Mouse (Mus musculus) stomach, embryonic 14.5 days (tissue): ENCODE data around the gene Phf2. TPM values are rescaled to one million over a fixed set of nuclear protein-coding genes. Genes with fewer than 3 reads are reported as not detected.

Source experiments
- ATAC-seq: fragments of 200-750 bp; cut with Nextera tagmentation; 2 replicates; pipeline ENCODE4 v1.8.0; 2017; ENCODE audit warnings: low read depth, moderate TSS enrichment; ENCODE audit not compliant: insufficient number of reproducible peaks, insufficient read depth, low FRiP score
- H3K27ac ChIP-seq: fragments of 300-500 bp; sonication (generic); 2 replicates; pipeline ENCODE4 v1.5.1; 2014; ENCODE audit warnings: mild to moderate bottlenecking, low read length, moderate library complexity, mixed read lengths
- H3K27me3 ChIP-seq: fragments of 300-500 bp; sonication (generic); 2 replicates; pipeline ENCODE4 v1.6.1; 2014; ENCODE audit warnings: low read length, control low read depth, mixed read lengths; ENCODE audit not compliant: control insufficient read depth, insufficient read depth
- H3K36me3 ChIP-seq: fragments of 300-500 bp; sonication (generic); 2 replicates; pipeline ENCODE4 v1.6.1; 2014; ENCODE audit warnings: mild to moderate bottlenecking, control low read depth, low read length, moderate library complexity, mixed read lengths; ENCODE audit not compliant: control insufficient read depth, insufficient read depth
- H3K4me1 ChIP-seq: fragments of 300-500 bp; sonication (generic); 2 replicates; pipeline ENCODE4 v1.6.1; 2014; ENCODE audit warnings: low read length, control low read depth, mixed read lengths; ENCODE audit not compliant: control insufficient read depth, insufficient read depth
- H3K4me2 ChIP-seq: fragments of 300-500 bp; sonication (generic); replicated peaks from 2 replicates; pipeline ENCODE4 v1.6.1; 2014; ENCODE audit warnings: low read depth, low read length, control low read depth
- H3K4me3 ChIP-seq: fragments of 300-500 bp; sonication (generic); 2 replicates; pipeline ENCODE4 v1.5.1; 2014; ENCODE audit warnings: low read depth, low read length, control low read depth
- H3K9ac ChIP-seq: fragments of 300-500 bp; sonication (generic); replicated peaks from 2 replicates; pipeline ENCODE4 v1.6.1; 2014; ENCODE audit warnings: low read depth, mild to moderate bottlenecking, control low read depth, low read length, moderate library complexity, mixed read lengths
- H3K9me3 ChIP-seq: fragments of 300-500 bp; sonication (generic); 2 replicates; pipeline ENCODE4 v1.6.1; 2016; ENCODE audit warnings: low read depth, low read length, control low read depth; ENCODE audit not compliant: control insufficient read depth
- WGBS: fragments of 180-500 bp; shearing (Covaris S2); extraction: QIAGEN DNeasy Blood & Tissue Kit; methylation state at CpG from one replicate; pipeline ENCODE4 v1.1.7; 2014; 5-methylcytosine and 5-hydroxymethylcytosine counted together
- polyA plus RNA-seq: library from polyadenylated mRNA; unstranded; fragments of >200 nt; fragmentation: Nextera tagmentation; extraction: Ambion mirVana; gene quantifications from 2 replicates; pipeline ENCODE4 v1.2.1, GENCODE M21; 2014

The Phf2 gene
- polyA plus RNA-seq, 1 experiment from 2014 or later = 12.7 TPM

- no peak overlapping the region for H3K27ac ChIP-seq
- WGBS = 73% methylated on average over 12 of the region's 12 CpGs
- H3K27me3 ChIP-seq = no peaks in the 10 kb centered on the region
- H3K4me3 ChIP-seq = no peak overlapping the region
- H3K36me3 ChIP-seq = no peaks in the 10 kb centered on the region
- no peak overlapping the region for H3K4me2 ChIP-seq
- no peaks in the 10 kb centered on the region for H3K9me3 ChIP-seq
- H3K9ac ChIP-seq = no peak overlapping the region
- peaks cover 27% of the 10 kb centered on the region for H3K4me1 ChIP-seq
- ATAC-seq = no peak
Observed at GRCm38 (mm10) chr13:48864673-48865356, 6.1 kb downstream of the Phf2 start.

GRCm38 (mm10) chr13:48863556-48863955, 7.4 kb downstream of the Phf2 start:
- ATAC-seq = no peak
- Histone ChIP-seq H3K36me3 (no peaks in the 10 kb centered on the region), H3K9ac (no peak overlapping the region), H3K27me3 (no peaks in the 10 kb centered on the region), H3K4me1 (peaks cover 16% of the 10 kb centered on the region), H3K4me3 (no peak overlapping the region), H3K9me3 (no peaks in the 10 kb centered on the region), H3K27ac (no peak overlapping the region), H3K4me2 (no peak overlapping the region)
- WGBS = 63% methylated on average over 9 of the region's 9 CpGs

GRCm38 (mm10) chr13:48861913-48862312, 9.0 kb downstream of the Phf2 start:
- peaks cover 21% of the 10 kb centered on the region for H3K4me1 ChIP-seq
- no peaks in the 10 kb centered on the region for H3K9me3 ChIP-seq
- H3K4me2 ChIP-seq = no peak overlapping the region
- no peaks in the 10 kb centered on the region for H3K36me3 ChIP-seq
- H3K4me3 ChIP-seq = no peak overlapping the region
- H3K27ac ChIP-seq = no peak overlapping the region
- no peaks in the 10 kb centered on the region for H3K27me3 ChIP-seq
- H3K9ac ChIP-seq = no peak overlapping the region
- WGBS = 72% methylated on average over 1 of the region's 1 CpGs
- ATAC-seq = no peak

GRCm38 (mm10) chr13:48858779-48859178, 12.1 kb downstream of the Phf2 start:
- no peak overlapping the region for H3K27ac ChIP-seq
- WGBS = 71% methylated on average over 4 of the region's 4 CpGs
- no peaks in the 10 kb centered on the region for H3K9me3 ChIP-seq
- no peak overlapping the region for H3K4me3 ChIP-seq
- H3K4me2 ChIP-seq = no peak overlapping the region
- no peak overlapping the region for H3K9ac ChIP-seq
- no peaks in the 10 kb centered on the region for H3K36me3 ChIP-seq
- peaks cover 37% of the 10 kb centered on the region for H3K4me1 ChIP-seq
- no peak for ATAC-seq
- no peaks in the 10 kb centered on the region for H3K27me3 ChIP-seq

- H3K27me3 ChIP-seq = no peaks in the 10 kb centered on the region
- no peak overlapping the region for H3K4me3 ChIP-seq
- no peak overlapping the region for H3K4me2 ChIP-seq
- no peak for ATAC-seq
- no peaks in the 10 kb centered on the region for H3K36me3 ChIP-seq
- no peak overlapping the region for H3K9ac ChIP-seq
- H3K9me3 ChIP-seq = no peaks in the 10 kb centered on the region
- 57% methylated on average over 6 of the region's 6 CpGs for WGBS
- H3K27ac ChIP-seq = no peak overlapping the region
- peaks cover 40% of the 10 kb centered on the region for H3K4me1 ChIP-seq
Observed at GRCm38 (mm10) chr13:48858054-48858453, 12.9 kb downstream of the Phf2 start.

GRCm38 (mm10) chr13:48857246-48857932, 13.5 kb downstream of the Phf2 start:
- WGBS = 41% methylated on average over 7 of the region's 7 CpGs
- no peak for ATAC-seq
- peaks cover 39% of the 10 kb centered on the region for H3K4me1 ChIP-seq

GRCm38 (mm10) chr13:48853947-48854346, 17.0 kb downstream of the Phf2 start:
- no peaks in the 10 kb centered on the region for H3K9me3 ChIP-seq
- H3K27me3 ChIP-seq = no peaks in the 10 kb centered on the region
- no peaks in the 10 kb centered on the region for H3K36me3 ChIP-seq
- H3K4me1 ChIP-seq = peaks cover 48% of the 10 kb centered on the region
- H3K4me2 ChIP-seq = no peak overlapping the region
- no peak overlapping the region for H3K4me3 ChIP-seq
- 0 out of 2 replicates have a peak overlapping the region, but pooled peaks have one; percentile 2 for H3K27ac ChIP-seq
- H3K9ac ChIP-seq = no peak overlapping the region
- no peak for ATAC-seq
- WGBS = 43% methylated on average over 3 of the region's 3 CpGs

More at GRCm38 (mm10) chr13:48857246-48857932, 13.5 kb downstream of the Phf2 start:
- H3K27ac ChIP-seq = 0 out of 2 replicates have a peak overlapping the region, but pooled peaks have one; percentile 48
- H3K27me3 ChIP-seq = no peaks in the 10 kb centered on the region
- no peak overlapping the region for H3K4me2 ChIP-seq
- no peak overlapping the region for H3K9ac ChIP-seq
- no peak overlapping the region for H3K4me3 ChIP-seq
- H3K36me3 ChIP-seq = no peaks in the 10 kb centered on the region
- H3K9me3 ChIP-seq = no peaks in the 10 kb centered on the region

GRCm38 (mm10) chr13:48853475-48853874, 17.4 kb downstream of the Phf2 start:
- Histone ChIP-seq H3K27me3 (no peaks in the 10 kb centered on the region), H3K9ac (no peak overlapping the region), H3K36me3 (no peaks in the 10 kb centered on the region), H3K4me1 (peaks cover 48% of the 10 kb centered on the region), H3K4me2 (no peak overlapping the region), H3K9me3 (no peaks in the 10 kb centered on the region), H3K27ac (no peak overlapping the region), H3K4me3 (no peak overlapping the region)
- WGBS = 14% methylated on average over 2 of the region's 2 CpGs
- ATAC-seq = no peak
